ENCODE assay signal across 24 mouse cellular contexts in genomic region chr11:5859883-5860550, GRCm38 (mm10). TPM values are rescaled to one million over a fixed set of nuclear protein-coding genes. Genes with fewer than 3 reads are reported as not detected.
A peak's percentile ranks its signal among the peaks of the same experiment; 100 is the strongest.
DNase-seq lines count a peak whose midpoint lies in the region; TF ChIP-seq lines count a peak whose summit lies in the region.
"Had no signal": no experiment of that assay in that cellular context is flagged by ENCODE, and none has a peak within 500 bp of the region (broad histone marks: within the 10 kb centered on the region; RNA-seq: fewer than 3 reads in every experiment).

No protein-coding gene starts in this region.

- H3K27ac ChIP-seq in embryonic fibroblast, embryonic 13.5 days (ENCODE audit: insufficient read depth, low read length), result peak overlapping the region; percentile 62
- H3K27ac ChIP-seq: embryonic facial prominence, embryonic 13.5 days; forebrain, embryonic 10.5 days; heart, adult 2 months; heart, embryonic 15.5 days; hindbrain, embryonic 12.5 days had no signal

- H3K4me3 ChIP-seq in embryonic fibroblast, embryonic 13.5 days (ENCODE audit: insufficient read depth, low read length), result no peak overlapping the region
- H3K4me3 ChIP-seq: embryonic facial prominence, embryonic 13.5 days; forebrain, embryonic 10.5 days; heart, adult 2 months; heart, embryonic 15.5 days; hindbrain, embryonic 12.5 days had no signal

- peak; percentile 89 for DNase-seq in heart, adult 11 months
- no peak for DNase-seq in heart, postnatal 4 days
- DNase-seq in Muller cell, postnatal 12 days (ENCODE audit: inconsistent ontology term), result peak; percentile 49
- DNase-seq in cerebellum, adult 9-11 months, result no peak
- no peak for DNase-seq in layer of hippocampus, adult 8-10 months (ENCODE audit: low spot score in 2 of 2)
- DNase-seq: cerebellum, adult 11-12 months; cerebellum, adult 9-10 months; cerebellum, postnatal 36 days; gastrocnemius, postnatal 10 days; heart, adult 2 months; heart, postnatal 36 days; kidney, adult 11 months; kidney, adult 9 months had no signal

- no peak for TF ChIP-seq CTCF in embryonic fibroblast, embryonic 13.5 days (IDR thresholded peaks at IDR 0.05; ENCODE audit: borderline replicate concordance, insufficient read depth, low read length)

- peaks cover 28% of the 10 kb centered on the region for H3K4me1 ChIP-seq in embryonic fibroblast, embryonic 13.5 days (ENCODE audit: control insufficient read depth, insufficient read depth, low read length)

- TF ChIP-seq POLR2A in embryonic fibroblast, embryonic 13.5 days (IDR thresholded peaks at IDR 0.05; ENCODE audit: low read depth, low read length), result no peak

RNA-seq across cellular contexts. Expression of gene Aebp1, which starts 1.7 kb away (rescaled TPM):
- 10 to 100 TPM; 38.7 to 39.6 TPM for total RNA-seq in heart, postnatal 4 days (2021)
- polyA plus RNA-seq in embryonic fibroblast, embryonic 13.5 days (2011; ENCODE audit: insufficient read length, low read depth, missing spikeins), result 372 and 444 TPM in 2 replicates
- 10 to 100 TPM; 12.3 to 25.9 (median 19.4) TPM for total RNA-seq in layer of hippocampus, adult 8-10 months (2022)

RNA-seq across cellular contexts. Expression of gene Pold2, which starts 18.1 kb away (rescaled TPM):
- total RNA-seq in heart, postnatal 4 days (2021), result 10 to 100 TPM; 68.5 to 70.2 TPM
- 23.2 and 31.7 TPM in 2 replicates for polyA plus RNA-seq in embryonic fibroblast, embryonic 13.5 days (2011; ENCODE audit: insufficient read length, low read depth, missing spikeins)
- total RNA-seq in layer of hippocampus, adult 8-10 months (2022), result 10 to 100 TPM; 22.9 to 30.8 (median 25.1) TPM

RNA-seq across cellular contexts. Expression of gene Polm, which starts 22.2 kb away (rescaled TPM):
- 1 to 10 TPM; 5.6 to 6.5 TPM for total RNA-seq in heart, postnatal 4 days (2021)
- polyA plus RNA-seq in embryonic fibroblast, embryonic 13.5 days (2011; ENCODE audit: insufficient read length, low read depth, missing spikeins), result 9.9 and 13.0 TPM in 2 replicates
- 10 to 100 TPM in 3 of 4 experiments, 1 to 10 TPM in 1; 9.2 to 17.6 (median 14.7) TPM for total RNA-seq in layer of hippocampus, adult 8-10 months (2022)

RNA-seq across cellular contexts. Expression of gene Myl7, which starts 38.6 kb away (rescaled TPM):
- total RNA-seq in heart, postnatal 4 days (2021), result 1,000 to 10,000 TPM; 1,420 to 1,616 TPM
- not detected in 2 replicates for polyA plus RNA-seq in embryonic fibroblast, embryonic 13.5 days (2011; ENCODE audit: insufficient read length, low read depth, missing spikeins)
- total RNA-seq in layer of hippocampus, adult 8-10 months (2022), result not detected
- total RNA-seq: adrenal gland, adult 18-20 months; gastrocnemius, postnatal 10 days; gastrocnemius, postnatal 4 days had no signal
- polyA plus RNA-seq: C2C12; forebrain, embryonic 14.5 days; hindbrain, embryonic 16.5 days; inflammation-experienced regulatory T-cells, adult 6 months had no signal

RNA-seq across cellular contexts. Expression of gene Pgam2, which starts 56.5 kb away (rescaled TPM):
- total RNA-seq in heart, postnatal 4 days (2021), result 100 to 1,000 TPM; 715 to 738 TPM
- polyA plus RNA-seq in embryonic fibroblast, embryonic 13.5 days (2011; ENCODE audit: insufficient read length, low read depth, missing spikeins), result 2.8 TPM in 1 of 2 replicates, not detected in the other
- total RNA-seq in layer of hippocampus, adult 8-10 months (2022), result 10 to 100 TPM; 10.6 to 18.9 (median 13.0) TPM

Comparison
In these comparisons a context has a peak if more than half of its experiments do, and no peak if none do; other contexts are left out.
1. DNase-seq: peak in heart, adult 11 months (single experiment) and Muller cell, postnatal 12 days (single experiment); none in heart, postnatal 4 days (single experiment), cerebellum, adult 9-11 months (single experiment) and layer of hippocampus, adult 8-10 months (0 of 2).